Mouse (Mus musculus): Measurements from ENCODE around the gene Blm.

GRCm38 (mm10) chr7:80420586-80420985 lies 114.3 kb downstream of the Blm start:
- TF ChIP-seq EP300 (IDR thresholded peaks at IDR 0.05; ENCODE audit: low read depth) = no peak
- no peak for TF ChIP-seq CTCF (IDR thresholded peaks at IDR 0.05; ENCODE audit: low read depth)

Measured in heart, postnatal 0 days (tissue).